Mouse (Mus musculus) myocyte (in vitro differentiated cells): ENCODE results near the gene Myl4. TPM values are rescaled to one million over a fixed set of nuclear protein-coding genes. Genes with fewer than 3 reads are reported as not detected.

Experiments used
- H3K27me3 ChIP-seq: one replicate; pipeline ENCODE4 v1.6.1; 2011; ENCODE audit not compliant: control insufficient read depth, insufficient read depth, insufficient read length
- H3K36me3 ChIP-seq: one replicate; pipeline ENCODE4 v1.6.1; 2011; ENCODE audit not compliant: control insufficient read depth, insufficient read depth
- H3K4me2 ChIP-seq: one replicate; pipeline ENCODE4 v1.6.1; 2011; ENCODE audit warnings: low read depth, control low read depth
- H3K4me3 ChIP-seq: one replicate; pipeline ENCODE4 v1.5.1; 2011; ENCODE audit warnings: mild to moderate bottlenecking, control low read depth, moderate library complexity
- H3K79me2 ChIP-seq: one replicate; pipeline ENCODE4 v1.6.1; 2011; ENCODE audit not compliant: control insufficient read depth, insufficient read depth
- H3ac ChIP-seq: one replicate; pipeline ENCODE4 v1.6.1; 2011; ENCODE audit not compliant: control insufficient read depth, insufficient read length
- CEBPB ChIP-seq: IDR thresholded peaks from 2 replicates; pipeline ENCODE4 v1.6.1; 2011; ENCODE audit warnings: mild to moderate bottlenecking, moderate library complexity; ENCODE audit not compliant: poor library complexity, insufficient read depth, severe bottlenecking
- E2F4 ChIP-seq: IDR thresholded peaks from one replicate; pipeline ENCODE4 v1.6.1; 2011; ENCODE audit warnings: mild to moderate bottlenecking, control low read depth, moderate library complexity; ENCODE audit not compliant: insufficient read depth
- MAX ChIP-seq: IDR thresholded peaks from one replicate; pipeline ENCODE4 v1.6.1; 2011; ENCODE audit warnings: low read depth, mild to moderate bottlenecking, control low read depth
- MYOD1 ChIP-seq, 3 experiments: IDR thresholded peaks; one replicate each; pipeline ENCODE4 v1.6.1; 2011; ENCODE audit warnings: control low read depth in 2 of 3, low read depth in 2 of 3, mild to moderate bottlenecking in 2 of 3, moderate library complexity in 1 of 3; ENCODE audit not compliant: insufficient read length in 2 of 3, control insufficient read depth in 1 of 3
- MYOG ChIP-seq, 3 experiments: IDR thresholded peaks; one replicate each; pipeline ENCODE4 v1.6.1; 2011; ENCODE audit warnings: control low read depth in 2 of 3, low read depth in 2 of 3, mild to moderate bottlenecking in 2 of 3; ENCODE audit not compliant: insufficient read length in 2 of 3, control insufficient read depth in 1 of 3, insufficient read depth in 1 of 3
- POLR2A ChIP-seq: IDR thresholded peaks from one replicate; pipeline ENCODE4 v1.6.1; 2011; ENCODE audit warnings: low read depth, mild to moderate bottlenecking, control low read depth, moderate library complexity; ENCODE audit not compliant: insufficient read length
- POLR2AphosphoS2 ChIP-seq: IDR thresholded peaks from one replicate; pipeline ENCODE4 v1.6.1; 2011; ENCODE audit warnings: low read depth, control low read depth; ENCODE audit not compliant: insufficient read length
- REST ChIP-seq: IDR thresholded peaks from one replicate; pipeline ENCODE4 v1.6.1; 2011; ENCODE audit warnings: mild to moderate bottlenecking, control low read depth, moderate library complexity; ENCODE audit not compliant: insufficient read depth, insufficient read length
- SRF ChIP-seq: IDR thresholded peaks from one replicate; pipeline ENCODE4 v1.6.1; 2011; ENCODE audit warnings: low read depth; ENCODE audit not compliant: control insufficient read depth, insufficient read length
- TCF12 ChIP-seq: IDR thresholded peaks from one replicate; pipeline ENCODE4 v1.6.1; 2011; ENCODE audit warnings: mild to moderate bottlenecking, control low read depth; ENCODE audit not compliant: poor library complexity, insufficient read depth, severe bottlenecking
- TCF3 ChIP-seq: IDR thresholded peaks from one replicate; pipeline ENCODE4 v1.6.1; 2011; ENCODE audit warnings: low read depth, control low read depth; ENCODE audit not compliant: insufficient read length
- USF1 ChIP-seq: IDR thresholded peaks from one replicate; pipeline ENCODE4 v1.6.1; 2011; ENCODE audit warnings: low read depth, mild to moderate bottlenecking, control low read depth, moderate library complexity
- polyA plus RNA-seq: library from polyadenylated mRNA; unstranded; fragments of >200 nt; fragmentation: generic; extraction: Trizol; gene quantifications from one replicate; pipeline ENCODE4 v1.2.1, GENCODE M21; 2012; ENCODE audit warnings: missing spikeins

Myl4 gene
- polyA plus RNA-seq, 1 experiment, result 5,062 TPM

DNA sequence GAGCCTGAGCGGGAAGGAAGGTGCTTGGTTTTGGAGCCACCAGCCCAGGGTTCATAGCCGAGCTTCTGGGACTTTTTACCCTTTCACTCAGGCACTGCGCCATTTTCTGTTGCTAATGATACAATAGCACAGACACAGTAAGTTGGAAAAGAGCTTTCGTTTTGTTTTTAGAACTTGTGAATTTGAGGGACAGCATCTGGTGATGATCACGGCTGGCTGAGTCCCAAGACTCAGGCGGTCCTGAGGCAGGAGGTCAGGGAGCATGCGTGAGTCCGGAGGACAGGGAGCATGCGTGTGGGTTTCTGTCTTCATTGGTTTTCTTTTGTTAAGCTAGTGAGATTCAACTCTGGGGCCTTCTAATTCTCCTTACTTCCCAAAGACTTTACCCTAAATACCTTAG lies 89.2 kb downstream of the Myl4 start:
- Histone ChIP-seq H3K36me3 (peaks cover 37% of the 10 kb centered on the region), H3ac (no peak overlapping the region), H3K4me3 (no peak overlapping the region), H3K79me2 (no peaks in the 10 kb centered on the region), H3K27me3 (no peaks in the 10 kb centered on the region), H3K4me2 (no peak overlapping the region)
- TF ChIP-seq TCF3 (no peak), POLR2A (no peak), CEBPB (no peak), POLR2AphosphoS2 (no peak), E2F4 (no peak), REST (no peak), MAX (no peak), MYOD1 (IDR thresholded peaks at IDR 0.05; ENCODE audit: control insufficient read depth in 1 of 3, insufficient read length in 2 of 3, low read depth in 2 of 3) (no peak), USF1 (no peak), TCF12 (no peak), SRF (no peak), MYOG (IDR thresholded peaks at IDR 0.05; ENCODE audit: control insufficient read depth in 1 of 3, insufficient read depth in 1 of 3, insufficient read length in 2 of 3, low read depth in 2 of 3) (no peak)

DNA sequence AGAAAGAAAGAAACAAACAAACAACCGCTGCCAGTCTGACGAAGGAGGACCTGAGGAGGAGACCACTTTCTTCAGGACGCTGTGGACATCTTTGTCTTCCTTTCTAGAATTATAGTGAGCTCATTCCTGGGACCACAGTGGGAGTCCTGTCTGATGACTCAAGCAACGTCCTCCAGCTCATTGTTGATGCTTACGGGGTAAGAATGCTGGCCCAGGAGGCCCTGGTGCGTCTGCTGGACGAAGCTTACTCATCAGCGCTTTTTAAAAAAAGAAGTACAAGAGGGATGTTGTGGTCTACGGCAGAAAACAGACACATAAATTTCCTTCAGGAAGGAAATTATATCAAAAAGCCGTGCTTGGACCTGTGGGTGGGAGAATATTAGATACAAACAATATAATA lies 90.4 kb downstream of the Myl4 start:
- Histone ChIP-seq H3K4me2 (peak overlapping the region; percentile 44), H3K4me3 (no peak overlapping the region), H3K79me2 (no peaks in the 10 kb centered on the region), H3ac (no peak overlapping the region), H3K27me3 (no peaks in the 10 kb centered on the region), H3K36me3 (peaks cover 35% of the 10 kb centered on the region)
- TF ChIP-seq MYOD1 (IDR thresholded peaks at IDR 0.05; ENCODE audit: control insufficient read depth in 1 of 3, insufficient read length in 2 of 3, low read depth in 2 of 3) (no peak), MYOG (IDR thresholded peaks at IDR 0.05; ENCODE audit: control insufficient read depth in 1 of 3, insufficient read depth in 1 of 3, insufficient read length in 2 of 3, low read depth in 2 of 3) (no peak), TCF12 (no peak), CEBPB (0 out of 2 replicates have a peak, but pooled peaks have one; percentile 6), REST (no peak)

- Histone ChIP-seq H3K79me2 (no peaks in the 10 kb centered on the region), H3K4me2 (no peak overlapping the region), H3K27me3 (no peaks in the 10 kb centered on the region), H3K4me3 (no peak overlapping the region), H3ac (no peak overlapping the region), H3K36me3 (peaks cover 27% of the 10 kb centered on the region)
- TF ChIP-seq TCF3 (no peak), REST (no peak), MYOD1 (IDR thresholded peaks at IDR 0.05; ENCODE audit: control insufficient read depth in 1 of 3, insufficient read length in 2 of 3, low read depth in 2 of 3) (no peak), MYOG (IDR thresholded peaks at IDR 0.05; ENCODE audit: control insufficient read depth in 1 of 3, insufficient read depth in 1 of 3, insufficient read length in 2 of 3, low read depth in 2 of 3) (no peak), MAX (no peak)
Observed at GRCm38 (mm10) chr11:104643236-104643635, 92.8 kb downstream of the Myl4 start.

Other genes with a start within 250 kb of the Myl4 start
- gene Kansl1, start 81.8 kb upstream of the Myl4 start, polyA plus RNA-seq, result 15.6 TPM
- gene Cdc27, start within 50 bp of the Myl4 start, polyA plus RNA-seq, result 9.2 TPM
- gene Itgb3, start 57.3 kb downstream of the Myl4 start, polyA plus RNA-seq, result 25.0 TPM
- gene Gm11639, start 135.0 kb downstream of the Myl4 start, polyA plus RNA-seq, result not detected